ENCODE assay signal across 8 mouse cellular contexts in genomic region chr12:3310321-3310692, GRCm38 (mm10). TPM values are rescaled to one million over a fixed set of nuclear protein-coding genes. Genes with fewer than 3 reads are reported as not detected.
A peak's percentile ranks its signal among the peaks of the same experiment; 100 is the strongest.
DNase-seq lines count a peak whose midpoint lies in the region; ATAC-seq and TF ChIP-seq lines count a peak whose summit lies in the region.

No protein-coding gene starts in this region.

- no peaks in the 10 kb centered on the region for H3K9me3 ChIP-seq in heart, embryonic 16.5 days (replicated peaks; ENCODE audit: control insufficient read depth, low read length)
- no peaks in the 10 kb centered on the region for H3K9me3 ChIP-seq in ES-Bruce4 (replicated peaks; ENCODE audit: control insufficient read depth, insufficient read depth, low read length, poor library complexity, severe bottlenecking)
- no peaks in the 10 kb centered on the region for H3K9me3 ChIP-seq in forebrain, embryonic 12.5 days
- H3K9me3 ChIP-seq in liver, embryonic 15.5 days (replicated peaks) = no peaks in the 10 kb centered on the region

- peak overlapping the region; percentile 86 for H3K9ac ChIP-seq in heart, embryonic 16.5 days (ENCODE audit: low read length)
- H3K9ac ChIP-seq in ES-Bruce4 (ENCODE audit: low read depth, poor library complexity, severe bottlenecking) = peak overlapping the region; percentile 65
- H3K9ac ChIP-seq in forebrain, embryonic 12.5 days = peak overlapping the region; percentile 57
- peak overlapping the region; percentile 74 for H3K9ac ChIP-seq in liver, embryonic 15.5 days

- peak overlapping the region; percentile 98 for H3K4me3 ChIP-seq in heart, embryonic 16.5 days (ENCODE audit: low read length)
- peak overlapping the region; percentile 62 for H3K4me3 ChIP-seq in ES-Bruce4 (ENCODE audit: low read depth, low read length)
- H3K4me3 ChIP-seq in forebrain, embryonic 12.5 days (replicated peaks) = peak overlapping the region; percentile 81
- peak overlapping the region; percentile 95 for H3K4me3 ChIP-seq in liver, embryonic 15.5 days (replicated peaks)

- H3K36me3 ChIP-seq in heart, embryonic 16.5 days (ENCODE audit: control insufficient read depth, insufficient read depth) = no peaks in the 10 kb centered on the region
- no peaks in the 10 kb centered on the region for H3K36me3 ChIP-seq in ES-Bruce4 (ENCODE audit: control insufficient read depth, insufficient read depth, low read length, poor library complexity, severe bottlenecking)
- no peaks in the 10 kb centered on the region for H3K36me3 ChIP-seq in forebrain, embryonic 12.5 days (replicated peaks)
- no peaks in the 10 kb centered on the region for H3K36me3 ChIP-seq in liver, embryonic 15.5 days (replicated peaks)

- intact Hi-C loops in heart, postnatal 14 days (cut with DNase I) = loop anchor here (2.0 kb wide), 1 partner anchor 54 kb away; the partner anchor contains the start of gene Kif3c

- peaks cover 18% of the 10 kb centered on the region for H3K4me1 ChIP-seq in heart, embryonic 16.5 days (ENCODE audit: control insufficient read depth, insufficient read depth, low read length)
- no peaks in the 10 kb centered on the region for H3K4me1 ChIP-seq in ES-Bruce4 (ENCODE audit: control insufficient read depth, insufficient read depth, low read length)
- H3K4me1 ChIP-seq in forebrain, embryonic 12.5 days = peaks cover 16% of the 10 kb centered on the region
- peaks cover 27% of the 10 kb centered on the region for H3K4me1 ChIP-seq in liver, embryonic 15.5 days (replicated peaks)

- H3K4me2 ChIP-seq in heart, embryonic 16.5 days (ENCODE audit: low read depth, low read length) = peak overlapping the region; percentile 95
- H3K4me2 ChIP-seq in forebrain, embryonic 12.5 days = peak overlapping the region; percentile 71
- peak overlapping the region; percentile 91 for H3K4me2 ChIP-seq in liver, embryonic 15.5 days

- no peak for TF ChIP-seq POLR2A in ES-Bruce4 (IDR thresholded peaks at IDR 0.05; ENCODE audit: insufficient read depth, low read length)

- peak overlapping the region; percentile 91 for H3K27ac ChIP-seq in heart, embryonic 16.5 days (ENCODE audit: low read length)
- peak overlapping the region; percentile 16 for H3K27ac ChIP-seq in ES-Bruce4 (ENCODE audit: insufficient read depth, low read length)
- H3K27ac ChIP-seq in forebrain, embryonic 12.5 days = peak overlapping the region; percentile 97
- H3K27ac ChIP-seq in liver, embryonic 15.5 days (replicated peaks) = peak overlapping the region; percentile 88

- ATAC-seq in heart, embryonic 16.5 days (replicated peaks; ENCODE audit: extremely low read depth, insufficient read depth, low FRiP score) = 0 out of 2 replicates have a peak, but pooled peaks have one; percentile 3
- no peak for ATAC-seq in forebrain, embryonic 12.5 days (ENCODE audit: low FRiP score)
- ATAC-seq in liver, embryonic 15.5 days (ENCODE audit: insufficient read depth) = no peak; the same call in 1 of the 2 replicates

- TF ChIP-seq EP300 in ES-Bruce4 (IDR thresholded peaks at IDR 0.05; ENCODE audit: insufficient read depth, low read depth, low read length) = no peak

- WGBS in heart, embryonic 16.5 days = 2% methylated on average over 15 of the region's 15 CpGs
- WGBS in forebrain, embryonic 12.5 days = 1% methylated on average over 15 of the region's 15 CpGs
- 4% methylated on average over 15 of the region's 15 CpGs for WGBS in liver, embryonic 15.5 days (ENCODE audit: insufficient replicate concordance)

- H3K27me3 ChIP-seq in heart, embryonic 16.5 days (ENCODE audit: control insufficient read depth, insufficient read depth, low read length) = no peaks in the 10 kb centered on the region
- no peaks in the 10 kb centered on the region; the same call in 1 of the 2 replicates for H3K27me3 ChIP-seq in ES-Bruce4 (ENCODE audit: control insufficient read depth, insufficient read depth, low read length, poor library complexity, severe bottlenecking)
- no peaks in the 10 kb centered on the region for H3K27me3 ChIP-seq in forebrain, embryonic 12.5 days
- H3K27me3 ChIP-seq in liver, embryonic 15.5 days = no peaks in the 10 kb centered on the region

- no peak for DNase-seq in heart, postnatal 14 days
- DNase-seq in ovary, postnatal 10 days (ENCODE audit: low spot score) = no peak
- DNase-seq in MN1 (ENCODE audit: low spot score) = no peak
- DNase-seq in layer of hippocampus, adult 11-12 months (ENCODE audit: low spot score) = no peak

- TF ChIP-seq CTCF in ES-Bruce4 (IDR thresholded peaks at IDR 0.05; ENCODE audit: low read depth, low read length) = no peak

RNA-seq across cellular contexts. Expression of gene Rab10, which starts 0.5 kb away (rescaled TPM):
- 63.1 and 69.6 TPM in 2 replicates for polyA plus RNA-seq in heart, embryonic 16.5 days (2015; fragmentation: Nextera tagmentation; extraction: Ambion mirVana)
- total RNA-seq in heart, postnatal 14 days (2021) = 100 to 1,000 TPM; 116 to 118 TPM
- 85.4 and 93.9 TPM in 2 replicates for polyA plus RNA-seq in ES-Bruce4 (2011; ENCODE audit: insufficient read depth, insufficient read length, low read depth, missing spikeins)
- polyA plus RNA-seq in forebrain, embryonic 12.5 days (2016; fragmentation: Nextera tagmentation; extraction: Ambion mirVana) = 133 and 135 TPM in 2 replicates
- polyA plus RNA-seq in liver, embryonic 15.5 days (2015; fragmentation: Nextera tagmentation; extraction: Ambion mirVana) = 45.3 and 45.7 TPM in 2 replicates

RNA-seq across cellular contexts. Expression of gene Kif3c, which starts 54.6 kb away (rescaled TPM):
- 5.1 and 5.2 TPM in 2 replicates for polyA plus RNA-seq in heart, embryonic 16.5 days (2015; fragmentation: Nextera tagmentation; extraction: Ambion mirVana)
- total RNA-seq in heart, postnatal 14 days (2021) = 1 to 10 TPM; 4.4 to 5.3 TPM
- polyA plus RNA-seq in ES-Bruce4 (2011; ENCODE audit: insufficient read depth, insufficient read length, low read depth, missing spikeins) = 13.1 and 15.1 TPM in 2 replicates
- 54.0 and 63.5 TPM in 2 replicates for polyA plus RNA-seq in forebrain, embryonic 12.5 days (2016; fragmentation: Nextera tagmentation; extraction: Ambion mirVana)
- polyA plus RNA-seq in liver, embryonic 15.5 days (2015; fragmentation: Nextera tagmentation; extraction: Ambion mirVana) = 0.76 and 0.81 TPM in 2 replicates

Comparison
In these comparisons a context has a peak if more than half of its experiments do, and no peak if none do; other contexts are left out.
1. H3K27ac ChIP-seq: peak in every context shown above with its lines; median percentile 97 in forebrain, embryonic 12.5 days; 91 in heart, embryonic 16.5 days; 88 in liver, embryonic 15.5 days; 16 in ES-Bruce4.